Mouse (Mus musculus) C2C12 (cell line): Measurements from ENCODE around the gene Ndufb4.

Source experiments
- CEBPB ChIP-seq: IDR thresholded peaks from one replicate; pipeline ENCODE4 v1.6.1; 2011; ENCODE audit warnings: low read depth, mild to moderate bottlenecking, control low read depth, moderate library complexity
- CTCF ChIP-seq: IDR thresholded peaks from one replicate; pipeline ENCODE4 v1.5.1; 2011; ENCODE audit not compliant: control insufficient read depth, insufficient read depth, insufficient read length
- FOSL1 ChIP-seq: IDR thresholded peaks from one replicate; pipeline ENCODE4 v1.8.0; 2011; ENCODE audit warnings: mild to moderate bottlenecking, low read length; ENCODE audit not compliant: poor library complexity, insufficient read depth, severe bottlenecking
- MAX ChIP-seq: IDR thresholded peaks from one replicate; pipeline ENCODE4 v1.6.1; 2011; ENCODE audit warnings: mild to moderate bottlenecking, control low read depth
- MYOG ChIP-seq: IDR thresholded peaks from one replicate; pipeline ENCODE4 v1.6.1; 2011; ENCODE audit not compliant: control insufficient read depth, insufficient read length; ENCODE audit errors: extremely low read depth
- USF1 ChIP-seq: IDR thresholded peaks from one replicate; pipeline ENCODE4 v1.6.1; 2011; ENCODE audit warnings: low read depth, mild to moderate bottlenecking, control low read depth, moderate library complexity

DNA sequence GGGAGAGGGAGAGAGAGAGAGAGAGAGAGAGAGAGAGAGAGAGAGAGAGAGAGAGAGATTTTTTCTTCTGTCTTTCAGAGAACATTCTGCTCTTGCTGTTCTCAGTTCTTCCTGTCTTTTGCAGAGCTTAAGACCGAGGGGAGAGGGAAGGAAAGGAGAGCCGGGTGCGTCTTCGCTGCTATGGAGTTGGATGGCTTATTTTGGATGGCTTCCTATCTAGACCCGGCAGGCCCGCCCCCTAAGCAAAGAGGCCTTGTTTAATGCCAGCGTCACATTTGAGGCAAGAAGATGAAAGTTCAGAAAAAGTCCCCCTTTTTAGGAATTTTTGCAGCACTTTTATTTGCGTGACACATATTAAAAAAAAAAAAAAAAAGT lies 30.0 kb upstream of the Ndufb4 start:
- TF ChIP-seq CTCF, result no peak
- TF ChIP-seq MAX, result no peak
- no peak for TF ChIP-seq MYOG
- no peak for TF ChIP-seq CEBPB
- TF ChIP-seq USF1, result no peak
- no peak for TF ChIP-seq FOSL1
